Mouse (Mus musculus) liver, embryonic 14.5 days (tissue): Measurements from ENCODE around the gene Slc24a2.

Source experiments
- CTCF ChIP-seq: IDR thresholded peaks from 2 replicates; pipeline ENCODE4 v1.5.1; 2016; ENCODE audit warnings: antibody characterized with exemption, low read depth, control low read depth
- EP300 ChIP-seq: IDR thresholded peaks from 2 replicates; pipeline ENCODE4 v1.6.1; 2016; ENCODE audit warnings: antibody characterized with exemption, low read depth

DNA sequence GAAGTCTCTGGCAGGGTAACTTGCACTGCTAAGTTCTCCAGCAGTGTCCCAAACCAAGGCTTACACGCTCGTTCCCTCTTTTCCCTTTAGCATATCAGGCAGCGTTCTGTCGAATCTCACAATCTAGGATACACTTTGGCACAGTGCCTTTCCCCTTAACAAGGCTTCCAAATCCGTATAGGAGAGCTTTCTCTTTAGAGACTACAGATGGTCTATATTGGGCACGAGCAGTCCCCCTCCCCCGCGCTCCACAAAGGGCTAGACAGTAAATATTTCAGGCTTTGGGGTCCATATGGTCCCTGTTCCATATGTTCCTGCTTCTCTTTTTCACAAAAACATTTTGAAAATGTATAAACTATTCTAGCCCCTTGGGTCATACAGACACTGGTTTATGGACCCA lies 205.7 kb downstream of the Slc24a2 start:
- no peak for TF ChIP-seq CTCF
- no peak for TF ChIP-seq EP300
